In genomic region chr9:65215494-65216126, GRCm38 (mm10) we compare ENCODE assay signal across 8 mouse cellular contexts. TPM values are rescaled to one million over a fixed set of nuclear protein-coding genes. Genes with fewer than 3 reads are reported as not detected.
DNase-seq lines count a peak whose midpoint lies in the region; ATAC-seq and TF ChIP-seq lines count a peak whose summit lies in the region.

No protein-coding gene starts in this region.

- peak overlapping the region; percentile 80 for H3K9ac ChIP-seq in forebrain, embryonic 16.5 days (replicated peaks; ENCODE audit: low read depth, low read length)
- peak overlapping the region; percentile 76 for H3K9ac ChIP-seq in limb, embryonic 12.5 days (replicated peaks)

- no peaks in the 10 kb centered on the region for H3K27me3 ChIP-seq in cerebellum, adult 2 months (ENCODE audit: control insufficient read depth, insufficient read depth, low read length)
- H3K27me3 ChIP-seq in forebrain, embryonic 16.5 days (replicated peaks; ENCODE audit: control insufficient read depth, insufficient read depth, low read length), result no peaks in the 10 kb centered on the region
- H3K27me3 ChIP-seq in limb, embryonic 12.5 days, result no peaks in the 10 kb centered on the region

- WGBS in cerebellum, adult 2 months, result 12% methylated on average over 31 of the region's 31 CpGs
- WGBS in forebrain, embryonic 16.5 days, result 11% methylated on average over 31 of the region's 31 CpGs
- 9% methylated on average over 31 of the region's 31 CpGs for WGBS in limb, embryonic 12.5 days

- peak overlapping the region; percentile 79 for H3K4me3 ChIP-seq in cerebellum, adult 2 months (replicated peaks; ENCODE audit: insufficient read depth, low read depth, low read length)
- peak overlapping the region; percentile 71 for H3K4me3 ChIP-seq in forebrain, embryonic 16.5 days (replicated peaks; ENCODE audit: low read length)
- peak overlapping the region; percentile 70 for H3K4me3 ChIP-seq in limb, embryonic 12.5 days (replicated peaks)

- no peaks in the 10 kb centered on the region for H3K4me1 ChIP-seq in cerebellum, adult 2 months (ENCODE audit: control insufficient read depth, insufficient read depth, low read length)
- peaks cover 11% of the 10 kb centered on the region for H3K4me1 ChIP-seq in forebrain, embryonic 16.5 days (replicated peaks; ENCODE audit: control insufficient read depth, insufficient read depth, low read length)
- peaks cover 18% of the 10 kb centered on the region for H3K4me1 ChIP-seq in limb, embryonic 12.5 days (replicated peaks)

- no peak for TF ChIP-seq POLR2A in cerebellum, adult 2 months (IDR thresholded peaks at IDR 0.05; ENCODE audit: borderline replicate concordance, insufficient read depth, low read length)

- H3K9me3 ChIP-seq in forebrain, embryonic 16.5 days (ENCODE audit: control insufficient read depth, low read length), result no peaks in the 10 kb centered on the region
- H3K9me3 ChIP-seq in limb, embryonic 12.5 days, result no peaks in the 10 kb centered on the region

- peak overlapping the region; percentile 90 for H3K27ac ChIP-seq in cerebellum, adult 2 months (ENCODE audit: insufficient read depth, low read length)
- peak overlapping the region; percentile 49 for H3K27ac ChIP-seq in forebrain, embryonic 16.5 days (ENCODE audit: low read length)
- peak overlapping the region; percentile 88 for H3K27ac ChIP-seq in limb, embryonic 12.5 days

- no peaks in the 10 kb centered on the region for H3K36me3 ChIP-seq in forebrain, embryonic 16.5 days (ENCODE audit: control insufficient read depth, insufficient read depth)
- no peaks in the 10 kb centered on the region for H3K36me3 ChIP-seq in limb, embryonic 12.5 days

- TF ChIP-seq CTCF in cerebellum, adult 2 months (IDR thresholded peaks at IDR 0.05; ENCODE audit: borderline replicate concordance, insufficient read depth, low read depth, low read length), result no peak

- H3K4me2 ChIP-seq in forebrain, embryonic 16.5 days (ENCODE audit: low read length), result peak overlapping the region; percentile 64
- peak overlapping the region; percentile 89 for H3K4me2 ChIP-seq in limb, embryonic 12.5 days

- ATAC-seq in forebrain, embryonic 16.5 days, result no peak
- ATAC-seq in limb, embryonic 12.5 days (ENCODE audit: insufficient number of reproducible peaks, insufficient read depth, low FRiP score, low TSS enrichment, low read depth), result no peak; the same call in 1 of the 2 replicates

- no peak for DNase-seq in cerebellum, adult 2 months
- DNase-seq in cerebellum, adult 9-11 months, result no peak
- peak; percentile 42 for DNase-seq in MN1 (ENCODE audit: low spot score)
- peak; percentile 37 for DNase-seq in naive thymus-derived CD4-positive, alpha-beta T cell, adult 2 months (ENCODE audit: low read depth)
- no peak for DNase-seq in thymus, postnatal 4 days
- no peak for DNase-seq in adrenal gland, adult 18-20 months (ENCODE audit: low spot score in 2 of 2)

RNA-seq across cellular contexts. Expression of gene Parp16, which starts 20.5 kb away (rescaled TPM):
- polyA plus RNA-seq in cerebellum, adult 2 months (2012; rRNA removed), result 5.7 and 6.6 TPM in 2 replicates
- 5.4 and 6.6 TPM in 2 replicates for polyA plus RNA-seq in forebrain, embryonic 16.5 days (2015; fragmentation: Nextera tagmentation; extraction: Ambion mirVana)
- polyA plus RNA-seq in limb, embryonic 12.5 days (2016; fragmentation: Nextera tagmentation; extraction: Ambion mirVana), result 8.2 and 8.7 TPM in 2 replicates
- total RNA-seq in adrenal gland, adult 18-20 months (2021), result 10 to 100 TPM; 12.0 to 15.3 TPM

RNA-seq across cellular contexts. Expression of gene Cilp, which starts 49.4 kb away (rescaled TPM):
- polyA plus RNA-seq in cerebellum, adult 2 months (2012; rRNA removed), result 0.10 and 0.17 TPM in 2 replicates
- polyA plus RNA-seq in forebrain, embryonic 16.5 days (2015; fragmentation: Nextera tagmentation; extraction: Ambion mirVana), result 0.18 and 0.20 TPM in 2 replicates
- 0.54 and 0.63 TPM in 2 replicates for polyA plus RNA-seq in limb, embryonic 12.5 days (2016; fragmentation: Nextera tagmentation; extraction: Ambion mirVana)
- 1 to 10 TPM; 3.1 to 5.9 TPM for total RNA-seq in adrenal gland, adult 18-20 months (2021)

Comparison
In these comparisons a context has a peak if more than half of its experiments do, and no peak if none do; other contexts are left out.
1. DNase-seq: peak in MN1 (single experiment) and naive thymus-derived CD4-positive, alpha-beta T cell, adult 2 months (single experiment); none in cerebellum, adult 2 months (0 of 2), cerebellum, adult 9-11 months (single experiment), thymus, postnatal 4 days (single experiment) and adrenal gland, adult 18-20 months (0 of 2).
2. Peak in every context shown above with its lines, with median percentiles within 50 percentile points of each other: H3K27ac ChIP-seq and H3K4me3 ChIP-seq.